26 mouse cellular contexts compared by ENCODE assay signal in genomic region chr10:110610336-110610735, GRCm38 (mm10).
A peak's percentile ranks its signal among the peaks of the same experiment; 100 is the strongest.
DNase-seq lines count a peak whose midpoint lies in the region; ATAC-seq and TF ChIP-seq lines count a peak whose summit lies in the region.
"Had no signal": no experiment of that assay in that cellular context is flagged by ENCODE, and none has a peak within 500 bp of the region (broad histone marks: within the 10 kb centered on the region; RNA-seq: fewer than 3 reads in every experiment).

No protein-coding gene starts in this region.

- H3K4me1 ChIP-seq in hindbrain, embryonic 11.5 days (replicated peaks; ENCODE audit: control insufficient read depth, insufficient read depth, low read length), result no peaks in the 10 kb centered on the region
- H3K4me1 ChIP-seq in hindbrain, postnatal 0 days (ENCODE audit: insufficient read depth, low read length), result no peaks in the 10 kb centered on the region
- H3K4me1 ChIP-seq in neural tube, embryonic 12.5 days, result 0 out of 2 replicates have a peak, but pooled peaks cover 8% of the 10 kb centered on the region
- H3K4me1 ChIP-seq in neural tube, embryonic 15.5 days, result peaks cover 10% of the 10 kb centered on the region
- H3K4me1 ChIP-seq: forebrain, embryonic 13.5 days; hindbrain, embryonic 10.5 days had no signal

- no peaks in the 10 kb centered on the region for H3K9me3 ChIP-seq in hindbrain, embryonic 11.5 days (ENCODE audit: control insufficient read depth, low read length)
- no peaks in the 10 kb centered on the region for H3K9me3 ChIP-seq in hindbrain, postnatal 0 days (ENCODE audit: low read length)
- peaks cover 8% of the 10 kb centered on the region for H3K9me3 ChIP-seq in neural tube, embryonic 12.5 days
- H3K9me3 ChIP-seq in neural tube, embryonic 15.5 days (replicated peaks), result no peaks in the 10 kb centered on the region
- H3K9me3 ChIP-seq: hindbrain, embryonic 15.5 days had no signal

- no peak overlapping the region for H3K4me3 ChIP-seq in hindbrain, embryonic 11.5 days (ENCODE audit: low read depth, low read length)
- H3K4me3 ChIP-seq in hindbrain, postnatal 0 days (ENCODE audit: low read length), result no peak overlapping the region
- H3K4me3 ChIP-seq in neural tube, embryonic 12.5 days, result no peak overlapping the region
- no peak overlapping the region for H3K4me3 ChIP-seq in neural tube, embryonic 15.5 days (replicated peaks)
- H3K4me3 ChIP-seq: forebrain, embryonic 10.5 days; forebrain, embryonic 13.5 days; hindbrain, embryonic 10.5 days; hindbrain, embryonic 15.5 days had no signal

- 0 out of 2 replicates have a peak, but pooled peaks have one; percentile 40 for ATAC-seq in hindbrain, embryonic 11.5 days (ENCODE audit: low FRiP score)
- ATAC-seq in hindbrain, postnatal 0 days, result no peak
- peak; percentile 48 for ATAC-seq in neural tube, embryonic 12.5 days (ENCODE audit: low FRiP score, low read depth)
- no peak for ATAC-seq in neural tube, embryonic 15.5 days (ENCODE audit: low FRiP score)
- ATAC-seq: forebrain, embryonic 13.5 days; forebrain, embryonic 16.5 days; inflammation-experienced regulatory T-cells, adult 6 months; intestine, embryonic 16.5 days; Patski had no signal

- H3K4me2 ChIP-seq in hindbrain, embryonic 11.5 days (replicated peaks; ENCODE audit: low read depth, low read length), result no peak overlapping the region
- no peak overlapping the region for H3K4me2 ChIP-seq in hindbrain, postnatal 0 days (ENCODE audit: low read depth, low read length)
- H3K4me2 ChIP-seq in neural tube, embryonic 12.5 days (replicated peaks), result no peak overlapping the region
- no peak overlapping the region for H3K4me2 ChIP-seq in neural tube, embryonic 15.5 days
- H3K4me2 ChIP-seq: forebrain, embryonic 13.5 days; heart, embryonic 11.5 days; hindbrain, embryonic 15.5 days had no signal

- TF ChIP-seq CTCF in hindbrain, postnatal 0 days (IDR thresholded peaks at IDR 0.05; ENCODE audit: low read depth), result no peak

- H3K27me3 ChIP-seq in hindbrain, embryonic 11.5 days (ENCODE audit: control insufficient read depth, insufficient read depth, low read length), result no peaks in the 10 kb centered on the region
- no peaks in the 10 kb centered on the region for H3K27me3 ChIP-seq in hindbrain, postnatal 0 days (ENCODE audit: insufficient read depth, low read length)
- no peaks in the 10 kb centered on the region for H3K27me3 ChIP-seq in neural tube, embryonic 12.5 days (replicated peaks)
- no peaks in the 10 kb centered on the region for H3K27me3 ChIP-seq in neural tube, embryonic 15.5 days (replicated peaks)
- H3K27me3 ChIP-seq: CH12.LX; forebrain, embryonic 13.5 days; hindbrain, embryonic 15.5 days had no signal

- no peak overlapping the region for H3K9ac ChIP-seq in hindbrain, embryonic 11.5 days (ENCODE audit: low read depth, low read length)
- H3K9ac ChIP-seq in hindbrain, postnatal 0 days (replicated peaks; ENCODE audit: low read length), result no peak overlapping the region
- H3K9ac ChIP-seq in neural tube, embryonic 12.5 days, result no peak overlapping the region
- no peak overlapping the region for H3K9ac ChIP-seq in neural tube, embryonic 15.5 days (replicated peaks)
- H3K9ac ChIP-seq: forebrain, embryonic 13.5 days; hindbrain, embryonic 15.5 days had no signal

- no peaks in the 10 kb centered on the region for H3K36me3 ChIP-seq in hindbrain, embryonic 11.5 days (ENCODE audit: control insufficient read depth, insufficient read depth, low read length)
- no peaks in the 10 kb centered on the region for H3K36me3 ChIP-seq in hindbrain, postnatal 0 days (ENCODE audit: insufficient read depth, low read length)
- H3K36me3 ChIP-seq in neural tube, embryonic 12.5 days, result no peaks in the 10 kb centered on the region
- H3K36me3 ChIP-seq in neural tube, embryonic 15.5 days, result no peaks in the 10 kb centered on the region
- H3K36me3 ChIP-seq: forebrain, embryonic 10.5 days; G1E; hindbrain, embryonic 10.5 days; hindbrain, embryonic 15.5 days had no signal

- DNase-seq in hindbrain, embryonic 11.5 days (ENCODE audit: low spot score), result no peak
- DNase-seq in hindbrain, postnatal 0 days (ENCODE audit: low spot score), result no peak
- DNase-seq in retina, postnatal 1 day, result peak; percentile 53
- DNase-seq in urinary bladder, adult 2 months (ENCODE audit: low spot score), result no peak
- DNase-seq: adrenal gland, adult 2 months; adrenal gland, postnatal 25 days; B cell, adult 2 months; cerebellum, adult 11-12 months; cerebellum, adult 8-10 months; cerebellum, postnatal 10 days; gastrocnemius, postnatal 10 days; gastrocnemius, postnatal 36 days; heart, postnatal 36 days had no signal

- no peak overlapping the region for H3K27ac ChIP-seq in hindbrain, embryonic 11.5 days (ENCODE audit: low read depth, low read length)
- H3K27ac ChIP-seq in hindbrain, postnatal 0 days, result no peak overlapping the region
- H3K27ac ChIP-seq in neural tube, embryonic 12.5 days, result no peak overlapping the region
- no peak overlapping the region for H3K27ac ChIP-seq in neural tube, embryonic 15.5 days (replicated peaks)
- H3K27ac ChIP-seq: forebrain, embryonic 10.5 days; forebrain, embryonic 13.5 days; hindbrain, embryonic 10.5 days; hindbrain, embryonic 15.5 days had no signal

- 63% methylated on average over 9 of the region's 9 CpGs for WGBS in hindbrain, embryonic 11.5 days
- 46% methylated on average over 9 of the region's 9 CpGs for whole genome bisulfite sequencing in hindbrain, postnatal 0 days
- WGBS in neural tube, embryonic 12.5 days, result 23% methylated on average over 9 of the region's 9 CpGs
- 20% methylated on average over 9 of the region's 9 CpGs for WGBS in neural tube, embryonic 15.5 days

Comparison
In these comparisons a context has a peak if more than half of its experiments do, and no peak if none do; other contexts are left out.
1. ATAC-seq: peak in hindbrain, embryonic 11.5 days (single experiment) and neural tube, embryonic 12.5 days (single experiment); none in hindbrain, postnatal 0 days (single experiment) and neural tube, embryonic 15.5 days (single experiment).